8 mouse cellular contexts compared by ENCODE assay signal in genomic region chr3:69126509-69127345, GRCm38 (mm10). TPM values are rescaled to one million over a fixed set of nuclear protein-coding genes. Genes with fewer than 3 reads are reported as not detected.
A peak's percentile ranks its signal among the peaks of the same experiment; 100 is the strongest.
DNase-seq lines count a peak whose midpoint lies in the region; ATAC-seq lines count a peak whose summit lies in the region.

Kpna4 (minus strand) TSS chr3:69127113.

- DNase-seq in MEL-GATA-1-ER (ENCODE audit: extremely low read depth, low read depth), result peak; percentile 90
- DNase-seq in cerebellum, adult 8-10 months, result peak; percentile 91
- peak; percentile 96 for DNase-seq in forelimb bud, embryonic 11.5 days (ENCODE audit: low read depth, low spot score)
- peak; percentile 59 for DNase-seq in layer of hippocampus, adult 9-10 months (ENCODE audit: low spot score)
- DNase-seq in ovary, postnatal 10 days (ENCODE audit: low spot score), result peak; percentile 83
- peak; percentile 92 to 93 for DNase-seq in thymus, postnatal 10 days (ENCODE audit: low spot score in 2 of 2)

- under 1% methylated on average over 46 of the region's 107 CpGs for WGBS in lung, embryonic 16.5 days

- H3K36me3 ChIP-seq in lung, embryonic 16.5 days (ENCODE audit: control insufficient read depth, insufficient read depth, low read length), result no peaks in the 10 kb centered on the region

- no peaks in the 10 kb centered on the region for H3K9me3 ChIP-seq in lung, embryonic 16.5 days (ENCODE audit: control insufficient read depth, low read length)

- peak within 1 kb of the TSS; percentile 90 for H3K4me2 ChIP-seq in lung, embryonic 16.5 days (ENCODE audit: low read depth, low read length)

- peak; percentile 98 for ATAC-seq in hematopoietic stem cell, adult 5-6 weeks (replicated peaks in 1 of 2; ENCODE audit: insufficient read depth in 1 of 2, low FRiP score in 2 of 2, low TSS enrichment in 1 of 2, low read depth in 1 of 2, poor library complexity in 2 of 2, severe bottlenecking in 2 of 2)
- ATAC-seq in lung, embryonic 16.5 days (ENCODE audit: low read depth), result peak; percentile 99

- H3K27ac ChIP-seq in lung, embryonic 16.5 days (ENCODE audit: low read length), result peak within 1 kb of the TSS; percentile 90

- H3K4me3 ChIP-seq in lung, embryonic 16.5 days (ENCODE audit: low read length), result peak within 1 kb of the TSS; percentile 93

- H3K9ac ChIP-seq in lung, embryonic 16.5 days (ENCODE audit: low read length), result peak within 1 kb of the TSS; percentile 92

- H3K4me1 ChIP-seq in lung, embryonic 16.5 days (replicated peaks; ENCODE audit: control insufficient read depth, insufficient read depth, low read length), result peaks cover 7% of the 10 kb centered on the region

- H3K27me3 ChIP-seq in lung, embryonic 16.5 days (ENCODE audit: control insufficient read depth, insufficient read depth, low read depth, low read length), result no peaks in the 10 kb centered on the region

RNA-seq across cellular contexts. Expression of gene Kpna4, which starts in this region (rescaled TPM):
- total RNA-seq in hematopoietic stem cell, adult 5-6 weeks (2017), result 63.7 and 70.6 TPM in 2 replicates
- 26.1 and 28.4 TPM in 2 replicates for polyA plus RNA-seq in lung, embryonic 16.5 days (2015; fragmentation: Nextera tagmentation; extraction: Ambion mirVana)

Comparison
In these comparisons a context has a peak if more than half of its experiments do, and no peak if none do; other contexts are left out.
1. Peak in every context shown above with its lines: DNase-seq, ATAC-seq, H3K4me3 ChIP-seq and H3K27ac ChIP-seq.